Mouse (Mus musculus): ENCODE data around the gene Anxa5. TPM values are rescaled to one million over a fixed set of nuclear protein-coding genes. Genes with fewer than 3 reads are reported as not detected.

The Anxa5 gene
- 99.0 and 115 TPM in 2 replicates for polyA plus RNA-seq (2012; rRNA removed)

DNA sequence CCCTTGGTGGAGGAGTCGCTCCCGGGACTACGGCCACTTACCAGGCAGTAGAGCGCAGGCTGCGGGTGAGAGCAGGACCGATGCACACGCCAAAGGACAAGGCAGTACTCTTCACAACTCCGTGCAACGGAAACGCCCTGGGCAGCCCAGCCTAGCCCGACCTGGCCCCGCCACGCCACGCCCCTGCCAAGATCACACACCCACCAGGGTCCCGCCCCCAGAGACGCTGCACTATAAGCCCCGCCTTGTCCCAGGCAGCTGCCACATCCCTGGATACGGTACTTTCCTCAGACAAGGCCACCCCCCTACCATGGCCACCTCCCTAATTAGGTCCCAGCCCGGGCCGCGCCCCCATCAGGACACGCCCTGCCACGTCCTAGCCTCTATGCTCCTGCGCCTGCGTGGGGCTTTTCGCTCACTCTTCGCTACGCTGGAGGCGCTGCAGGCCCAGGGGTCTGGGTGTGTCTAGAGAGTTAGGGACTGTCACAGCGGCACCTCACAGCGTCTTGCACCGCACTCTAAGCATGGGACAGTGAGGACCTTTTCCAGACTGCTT lies at the start of gene Anxa5, which contains the start of gene 1810062G17Rik:
TSS of gene Anxa5 (minus strand) at position 363 of the 556 bp plus-strand sequence.
TSS of gene 1810062G17Rik (plus strand) at position 406 of the 556 bp plus-strand sequence.

DNA sequence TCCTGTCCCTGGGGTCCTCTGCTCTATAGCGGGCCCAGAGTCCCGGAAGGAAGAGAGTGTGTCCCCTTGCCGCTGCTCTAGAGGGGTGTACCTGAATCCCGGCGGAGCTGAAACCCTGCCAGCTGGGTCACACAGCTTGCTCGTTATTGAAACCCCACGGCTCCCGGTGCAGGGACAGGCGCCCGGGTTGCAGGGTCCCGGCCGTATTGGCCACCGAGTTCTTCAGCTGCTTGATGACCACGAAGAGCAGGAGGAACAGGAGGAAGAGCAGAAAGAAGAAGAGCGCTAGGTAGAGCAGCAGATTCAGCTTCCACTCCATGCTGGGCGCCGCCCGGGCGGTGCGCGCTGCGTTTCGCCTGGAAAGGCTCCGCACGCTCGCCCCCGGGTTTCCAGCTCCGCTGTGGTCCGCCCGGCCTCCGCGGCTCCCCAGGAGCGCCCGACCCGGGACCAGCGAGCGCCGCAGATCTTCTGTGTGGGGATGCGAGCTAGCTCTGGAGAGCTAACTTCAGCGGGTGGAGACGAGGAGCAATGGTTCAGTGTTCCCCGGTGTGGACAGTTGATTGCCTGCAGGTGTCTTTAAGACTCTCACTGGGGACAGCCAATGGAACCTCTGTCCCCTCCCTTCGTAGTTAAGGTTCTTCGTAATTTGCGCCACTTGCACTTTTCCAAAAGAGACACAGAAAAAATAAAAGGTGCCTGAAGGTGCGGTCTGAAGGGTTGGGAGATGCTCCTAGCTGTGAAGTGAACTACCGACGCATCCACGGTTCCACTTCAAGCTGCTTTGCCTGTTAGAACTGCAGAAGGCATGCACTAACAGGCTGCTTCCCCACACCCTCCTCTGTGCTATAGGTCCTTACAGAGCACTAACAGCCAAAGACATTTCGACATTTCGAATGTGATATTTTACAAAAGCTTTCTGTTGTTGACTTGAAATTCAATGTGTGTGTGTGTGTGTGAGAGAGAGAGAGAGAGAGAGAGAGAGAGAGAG lies 45.7 kb upstream of the Anxa5 start, which contains the start of gene Gm11549:
TSS of gene Gm11549 (minus strand) at position 741 of the 988 bp plus-strand sequence.

Other genes with a start within 250 kb of the Anxa5 start
- 0.32 and 0.47 TPM in 2 replicates for gene 1810062G17Rik, start within 50 bp of the Anxa5 start, polyA plus RNA-seq (2012; rRNA removed)
- gene Gm11549, start 45.9 kb upstream of the Anxa5 start, polyA plus RNA-seq (2012; rRNA removed): 0.56 and 0.60 TPM in 2 replicates
- gene Exosc9, start 76.7 kb upstream of the Anxa5 start, polyA plus RNA-seq (2012; rRNA removed): 66.1 and 73.6 TPM in 2 replicates
- 168 and 171 TPM in 2 replicates for gene Ccna2, start 96.3 kb upstream of the Anxa5 start, polyA plus RNA-seq (2012; rRNA removed)
- 14.6 and 14.7 TPM in 2 replicates for gene Bbs7, start 137.6 kb upstream of the Anxa5 start, polyA plus RNA-seq (2012; rRNA removed)
- gene Trpc3, start 214.3 kb upstream of the Anxa5 start, polyA plus RNA-seq (2012; rRNA removed): 5.6 and 6.2 TPM in 2 replicates